Mouse (Mus musculus) kidney, adult 18-20 months (tissue): ENCODE results near the gene Ssna1.

ENCODE experiments used
- DNase-seq: peaks from one replicate; pipeline ENCODE4 v3.0.0; 2021

Ssna1 gene

DNA sequence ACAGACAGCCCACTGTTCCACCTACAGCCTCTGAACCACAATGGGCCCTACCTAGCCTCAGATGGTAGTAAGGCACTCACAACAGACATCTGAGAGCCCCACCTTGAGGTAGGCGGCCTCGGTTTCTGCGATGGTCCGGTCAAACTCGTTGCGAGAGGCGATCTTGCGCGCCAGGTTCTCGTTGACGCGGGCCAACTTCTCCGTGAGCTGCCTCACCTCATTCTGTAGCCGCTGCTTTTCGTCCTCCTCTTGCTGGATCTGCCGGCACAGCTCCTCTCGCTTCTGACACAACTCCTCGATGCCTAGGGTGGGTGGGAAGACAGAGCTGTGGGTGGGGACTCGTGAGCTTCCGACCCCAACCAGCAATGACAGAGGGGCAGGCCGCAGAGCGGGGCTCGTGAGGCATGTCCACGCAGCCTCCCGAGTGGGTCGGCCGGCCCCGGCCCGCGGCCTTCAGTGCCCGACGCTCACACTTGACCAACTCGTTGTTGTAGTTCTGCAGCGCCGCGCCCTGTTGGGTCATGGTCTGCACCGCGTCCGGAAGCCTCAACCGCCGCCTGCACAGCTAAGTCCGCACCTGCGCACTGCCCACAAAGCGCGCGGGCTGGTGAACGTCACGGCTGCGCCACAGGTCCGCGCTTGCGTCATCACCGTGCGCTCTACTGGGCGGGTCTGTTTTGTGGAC, at the start of gene Ssna1, which contains the start of gene Anapc2:
Ssna1 (minus strand) TSS at position 612 of the 685 bp plus-strand sequence.
Anapc2 (plus strand) TSS at position 652 of the 685 bp plus-strand sequence.
- DNase-seq, result peak; percentile 99

DNA sequence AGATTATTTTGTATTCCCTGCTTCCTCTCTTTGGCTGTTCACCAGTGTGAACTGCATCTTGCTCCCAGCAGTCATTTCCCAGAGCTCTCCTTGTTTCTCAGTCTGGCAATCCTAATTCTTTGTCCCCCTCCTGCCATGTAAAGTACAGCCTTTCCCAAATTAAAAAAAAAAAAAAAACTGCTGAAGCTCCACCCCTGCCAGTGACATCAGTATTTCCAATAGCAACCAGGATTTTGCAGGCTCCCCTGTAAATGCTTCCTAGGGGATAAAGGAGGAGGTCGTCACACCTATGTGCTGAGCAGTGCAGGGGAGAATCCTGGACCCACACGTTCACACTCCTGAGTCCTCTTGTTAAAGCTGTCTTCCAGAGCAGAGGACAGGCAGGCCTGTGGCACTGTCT, 47.8 kb upstream of the Ssna1 start:
- DNase-seq, result no peak

DNA sequence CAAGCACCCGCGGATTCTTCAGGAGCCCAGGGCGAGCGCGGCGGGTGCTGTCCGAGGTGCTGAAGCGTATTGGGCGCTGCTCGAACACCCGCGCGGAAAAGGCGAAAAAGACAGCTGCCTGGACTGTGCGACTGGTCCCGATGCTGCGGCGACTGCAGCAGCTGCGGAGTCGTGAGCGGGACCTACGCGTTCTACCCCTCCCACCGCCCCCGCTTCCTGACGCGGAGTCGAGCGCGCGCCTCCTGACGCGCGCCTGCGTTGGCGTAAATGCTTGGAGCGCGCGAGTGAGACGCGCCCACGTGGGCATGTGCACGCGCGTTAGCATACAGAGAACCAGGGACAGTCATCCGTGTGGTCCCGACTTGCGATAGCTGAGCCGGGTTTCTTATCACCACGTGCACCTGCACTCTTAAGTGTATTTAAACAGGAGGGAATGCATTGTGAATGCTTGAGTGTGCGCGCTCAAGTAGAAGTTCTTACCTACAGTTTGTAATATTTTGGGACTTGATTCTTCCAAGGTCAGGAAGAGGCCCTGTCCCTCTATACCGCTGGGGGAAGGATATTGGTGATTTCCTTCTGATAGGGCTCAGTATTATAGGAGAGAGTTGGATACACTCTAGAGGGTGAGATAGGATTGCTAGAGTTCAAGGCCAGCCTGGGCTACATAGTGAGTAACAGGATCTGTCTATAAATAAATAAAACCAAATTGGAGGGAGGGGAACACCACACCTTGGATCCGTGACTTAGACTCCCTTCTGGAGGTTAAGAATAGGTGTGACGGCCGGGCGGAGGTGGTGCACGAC, 46.9 kb upstream of the Ssna1 start, which contains the start of gene Grin1:
Grin1 (minus strand) TSS at position 217 of the 803 bp plus-strand sequence.
- peak; percentile 62 for DNase-seq

DNA sequence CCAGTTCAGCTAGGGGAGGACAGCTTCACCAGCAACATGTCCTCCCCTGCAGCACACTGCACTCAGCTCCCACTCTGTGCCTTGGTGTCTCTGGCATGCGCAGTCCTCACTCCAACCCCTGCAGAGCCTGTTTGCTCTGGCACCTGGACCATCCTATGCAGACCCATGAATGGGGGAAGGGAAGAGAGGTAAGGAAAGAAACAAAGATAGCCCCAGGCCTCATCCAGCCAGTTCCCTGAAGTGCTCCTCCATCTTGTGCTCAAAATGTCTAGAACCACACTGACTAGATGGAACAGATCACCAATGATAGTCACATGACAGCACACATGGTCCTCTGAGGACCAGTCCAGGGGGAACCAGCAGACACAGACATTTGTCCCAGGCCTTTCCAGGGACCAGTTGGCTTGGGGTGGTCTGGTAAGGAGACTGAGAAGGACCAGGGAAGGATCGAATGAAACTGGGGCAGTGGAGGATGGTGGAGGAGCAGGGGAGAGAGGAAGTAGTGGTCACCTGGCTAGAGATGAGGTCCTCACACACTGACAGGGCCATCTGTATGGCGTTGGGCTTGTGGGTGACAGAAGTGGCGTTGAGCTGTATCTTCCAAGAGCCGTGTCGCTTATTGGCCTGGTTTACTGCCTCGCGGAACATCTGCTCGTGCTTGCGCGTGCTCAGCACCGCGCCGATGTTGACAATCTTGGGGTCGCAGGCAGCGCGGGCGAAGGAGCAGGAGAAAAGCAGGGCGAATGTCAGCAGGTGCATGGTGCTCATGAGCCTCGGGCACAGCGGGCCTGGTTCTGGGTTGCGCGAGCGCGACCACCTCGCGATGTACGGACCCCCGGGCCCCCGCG, 46.1 kb upstream of the Ssna1 start:
- DNase-seq, result no peak

DNA sequence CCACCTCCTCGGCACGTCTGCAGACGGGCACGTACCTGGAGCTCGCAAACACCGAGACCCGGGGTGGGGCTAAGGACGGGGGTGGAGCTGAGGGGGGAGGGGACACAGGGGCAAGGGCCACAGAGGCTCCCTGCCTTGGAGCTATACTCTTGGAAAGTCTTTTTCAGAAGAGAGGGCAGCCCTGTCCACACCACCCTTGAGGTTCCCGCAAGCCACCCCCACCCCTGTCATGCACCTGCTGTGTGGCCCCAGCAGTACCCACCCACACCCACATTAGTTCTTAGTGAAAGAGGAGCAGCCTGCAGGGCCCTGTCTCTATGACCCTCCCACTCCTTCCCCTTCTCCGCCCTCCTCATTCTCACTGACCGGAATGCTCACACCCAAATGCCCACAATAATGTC, 39.3 kb upstream of the Ssna1 start:
- DNase-seq, result no peak

DNA sequence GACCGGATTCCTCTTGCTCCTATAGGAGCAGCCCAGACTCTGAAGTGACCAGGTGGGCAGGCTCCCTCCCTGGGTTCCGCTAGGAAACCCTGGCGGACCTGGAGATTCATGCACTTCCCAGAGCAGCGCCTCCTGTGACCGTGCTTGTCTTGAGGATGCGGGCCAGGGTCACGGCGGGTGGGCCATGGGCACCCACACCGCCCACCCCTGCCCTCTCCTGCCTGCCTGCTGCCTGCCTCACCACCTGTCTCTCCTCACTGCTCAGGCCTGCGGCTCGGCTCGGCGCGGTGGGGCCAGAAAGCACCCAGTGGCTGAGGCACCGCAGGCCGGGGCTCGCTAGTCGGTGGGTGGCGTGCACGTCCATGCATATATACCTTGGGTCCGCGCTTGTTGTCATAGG, 38.7 kb upstream of the Ssna1 start:
- no peak for DNase-seq

DNA sequence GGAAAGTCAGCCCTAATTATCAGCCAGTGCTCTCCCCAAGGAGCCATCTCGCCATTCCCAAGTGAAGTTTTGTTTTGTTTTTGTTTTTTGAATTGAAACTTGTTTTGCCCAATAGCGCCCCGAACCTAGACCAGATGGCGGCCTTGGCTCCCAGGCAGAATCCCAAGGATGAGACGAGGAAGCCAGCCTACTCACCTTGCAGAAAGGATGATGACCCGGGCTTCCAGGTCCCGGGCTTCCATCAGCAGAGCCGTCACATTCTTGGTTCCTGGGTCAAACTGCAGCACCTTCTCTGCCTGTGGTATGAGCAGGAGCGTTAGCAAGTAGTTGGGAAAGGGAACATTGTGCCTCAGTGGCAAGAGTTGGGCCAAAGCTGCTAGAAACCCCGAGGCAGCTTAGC, 37.9 kb upstream of the Ssna1 start:
- no peak for DNase-seq

DNA sequence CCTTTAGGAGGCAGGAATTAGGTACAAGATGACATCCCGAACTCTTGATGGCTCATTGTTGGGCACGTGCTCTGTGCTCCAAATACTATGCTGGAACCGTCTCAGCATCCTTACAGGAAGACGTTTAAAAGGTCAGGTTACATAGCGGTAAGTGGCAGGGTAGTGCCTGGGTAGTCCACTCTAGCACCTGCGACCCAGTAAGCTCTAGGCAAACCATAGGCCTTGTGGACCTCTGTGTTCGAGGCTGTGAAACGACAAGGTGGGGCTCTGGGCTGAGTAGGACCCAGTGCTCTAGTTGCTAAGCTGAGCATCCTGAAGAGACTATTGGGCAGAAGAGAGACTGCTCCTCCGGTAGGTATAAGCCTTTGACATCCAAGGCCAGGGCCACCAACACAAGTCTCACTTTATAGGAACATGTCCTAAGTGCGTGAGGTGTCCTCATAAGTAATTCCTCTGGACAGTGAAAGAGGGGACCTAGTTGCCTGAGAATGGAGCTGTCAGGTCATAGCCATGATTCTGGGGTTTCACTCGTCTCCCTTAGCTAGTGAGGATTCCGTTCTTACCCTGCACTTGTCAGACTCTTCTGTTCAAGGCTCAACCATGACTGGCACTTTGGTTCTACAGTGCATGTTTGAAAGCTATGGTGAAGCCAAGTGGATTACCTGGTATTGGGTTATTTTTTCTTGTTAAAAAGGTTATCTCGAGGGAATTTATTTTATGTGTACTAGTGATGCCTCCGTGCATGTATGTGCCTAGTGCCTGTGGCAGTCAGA, 33.5 kb upstream of the Ssna1 start:
- no peak for DNase-seq

DNA sequence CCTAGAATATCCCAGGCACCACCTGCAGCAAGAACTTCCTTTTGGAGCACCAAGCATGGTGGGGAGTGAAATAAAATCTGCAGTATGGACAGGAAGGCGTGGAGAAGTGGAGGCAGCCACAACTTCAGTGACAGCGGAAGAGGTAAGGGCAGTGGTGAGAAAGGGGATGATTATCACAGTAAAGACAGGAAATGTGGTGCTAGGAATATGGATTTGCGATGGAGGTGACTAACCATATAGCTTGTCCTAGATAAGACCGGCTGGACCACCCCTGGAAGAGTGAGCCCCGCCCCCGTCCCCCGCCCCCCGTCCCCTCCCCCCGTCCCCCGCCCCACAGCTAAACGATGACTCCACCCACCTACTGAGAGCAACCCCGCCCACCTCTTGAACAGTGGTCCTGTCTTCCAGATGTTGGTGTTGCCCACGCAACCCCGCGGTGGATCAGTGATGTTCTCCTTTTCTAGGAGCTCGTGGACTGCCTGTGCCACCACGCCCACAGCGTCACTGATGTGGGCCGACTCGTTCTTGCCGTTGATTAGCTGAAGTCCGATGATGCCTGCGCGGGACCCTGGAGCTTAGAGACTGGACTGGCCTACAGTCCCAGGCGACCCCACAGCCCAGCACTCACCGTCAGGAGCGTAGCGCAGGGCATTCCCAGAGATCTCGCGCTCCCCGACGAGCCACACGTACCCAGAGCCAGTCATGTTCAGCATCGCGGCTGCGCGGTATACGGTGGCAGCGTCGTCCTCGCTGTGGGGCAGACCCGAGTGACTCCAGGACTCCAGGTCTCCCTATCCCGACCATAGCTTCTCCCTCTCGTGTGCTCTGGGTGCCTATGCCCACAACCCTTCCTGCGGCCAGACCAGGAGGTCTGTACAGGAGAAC, 32.7 kb upstream of the Ssna1 start:
- no peak for DNase-seq

DNA sequence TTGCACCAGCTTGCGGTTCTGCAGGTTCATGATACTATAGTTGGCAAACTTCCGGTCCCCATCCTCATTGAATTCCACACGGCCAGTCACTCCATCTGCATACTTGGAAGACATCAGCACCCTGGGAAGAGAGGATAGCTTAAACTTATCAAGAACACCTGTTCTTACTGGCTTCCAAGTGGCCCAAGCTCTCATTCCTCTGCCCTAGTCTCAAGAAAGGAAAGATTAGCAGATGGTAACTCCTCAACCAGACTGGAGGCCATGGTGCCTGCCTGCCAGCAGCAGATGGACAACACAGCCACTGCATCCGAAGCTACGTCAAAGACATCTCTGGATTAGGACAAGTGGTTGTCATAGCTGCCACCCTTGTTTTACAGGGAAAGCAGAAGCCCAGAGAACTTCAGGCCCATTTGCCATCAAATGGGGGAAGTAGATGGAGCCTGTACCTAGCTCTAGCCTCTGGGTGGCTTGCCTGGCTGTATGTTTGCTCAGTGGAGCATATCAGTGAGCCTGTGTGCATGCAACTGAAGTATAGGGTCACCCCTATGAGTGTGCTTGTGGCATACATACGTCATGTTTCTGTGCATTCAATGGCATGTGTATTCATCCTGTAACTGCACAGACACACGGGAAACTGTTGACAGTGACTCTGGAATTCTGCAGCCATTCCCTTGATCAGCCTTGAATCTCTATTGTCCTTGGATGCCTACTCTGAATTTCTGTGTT, 31.9 kb upstream of the Ssna1 start:
- DNase-seq, result no peak

DNA sequence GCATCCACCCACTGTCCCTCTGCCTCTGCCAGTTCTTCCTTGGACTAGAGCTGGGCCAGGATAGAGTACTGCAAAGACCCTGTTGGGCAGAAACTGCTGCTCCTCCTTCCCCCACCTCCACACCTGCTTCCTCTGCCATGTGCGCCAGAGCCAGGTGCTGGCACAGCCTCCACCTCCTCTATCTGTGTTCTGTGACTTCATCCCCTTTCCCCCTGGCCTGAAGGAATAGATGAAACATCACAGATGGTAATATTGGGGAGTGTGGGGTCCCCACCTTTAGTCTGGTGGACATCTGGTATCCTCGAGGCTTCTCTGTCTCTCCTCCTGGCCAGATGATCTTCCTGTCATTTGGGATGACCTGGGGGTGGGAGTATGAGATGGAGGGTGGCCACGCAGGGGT, 31.2 kb upstream of the Ssna1 start:
- DNase-seq, result no peak

DNA sequence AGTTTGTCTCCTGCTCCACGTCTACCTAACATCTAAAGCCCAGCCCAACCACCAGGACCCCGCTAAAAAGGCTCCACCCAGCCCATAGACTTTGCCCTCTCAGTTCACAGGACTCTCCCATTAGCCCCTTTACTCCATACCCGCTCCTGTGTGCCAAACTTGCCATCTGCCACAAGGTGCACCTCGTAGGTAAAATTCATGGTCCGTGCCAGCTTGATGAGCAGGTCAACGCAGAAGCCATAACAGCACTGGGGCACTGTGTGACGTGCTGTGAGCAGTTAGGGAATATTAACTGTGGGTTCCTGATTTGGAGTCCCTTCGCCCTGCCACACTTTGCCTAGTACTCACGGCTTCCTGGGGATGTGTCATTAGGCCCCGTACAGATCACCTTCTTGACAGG, 25.8 kb upstream of the Ssna1 start:
- DNase-seq, result no peak

DNA sequence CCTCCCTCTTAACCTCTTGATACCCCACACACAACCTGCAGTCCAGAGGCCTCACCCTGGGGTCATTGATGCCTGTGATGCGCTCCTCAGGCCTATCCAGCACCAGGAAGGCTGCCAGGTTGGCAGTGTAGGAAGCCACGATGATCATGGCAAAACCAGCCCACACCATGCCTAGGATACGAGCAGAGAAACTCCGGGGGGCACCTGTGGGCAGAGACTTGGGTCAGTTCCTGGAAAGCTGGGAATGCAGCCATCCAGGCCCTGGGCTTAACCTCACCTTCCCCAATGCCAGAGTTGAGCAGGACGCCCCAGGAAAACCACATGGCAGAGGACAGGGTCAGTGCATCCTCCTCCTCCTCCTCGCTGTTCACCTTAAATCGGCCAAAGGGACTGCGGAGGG, 24.9 kb upstream of the Ssna1 start:
- DNase-seq, result no peak

DNA sequence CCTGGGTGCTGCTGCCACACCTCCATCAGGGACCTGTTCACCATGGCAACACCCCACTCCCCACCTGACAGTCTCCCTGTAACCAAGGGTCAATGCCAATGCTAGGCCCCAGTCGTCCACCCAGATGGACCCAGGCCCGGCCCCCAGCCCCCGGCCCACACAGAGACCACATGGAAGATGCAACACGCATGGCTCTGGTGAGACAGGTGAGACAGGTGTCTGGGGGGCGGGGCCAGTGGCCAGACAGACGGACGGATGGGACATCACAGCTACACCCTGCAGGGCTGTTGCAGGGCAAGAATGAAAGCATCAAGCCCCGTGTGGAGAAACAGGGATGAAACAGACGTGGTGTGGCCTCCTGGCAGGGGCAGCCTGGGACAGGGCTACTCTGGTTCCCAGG, 21.5 kb upstream of the Ssna1 start:
- no peak for DNase-seq

DNA sequence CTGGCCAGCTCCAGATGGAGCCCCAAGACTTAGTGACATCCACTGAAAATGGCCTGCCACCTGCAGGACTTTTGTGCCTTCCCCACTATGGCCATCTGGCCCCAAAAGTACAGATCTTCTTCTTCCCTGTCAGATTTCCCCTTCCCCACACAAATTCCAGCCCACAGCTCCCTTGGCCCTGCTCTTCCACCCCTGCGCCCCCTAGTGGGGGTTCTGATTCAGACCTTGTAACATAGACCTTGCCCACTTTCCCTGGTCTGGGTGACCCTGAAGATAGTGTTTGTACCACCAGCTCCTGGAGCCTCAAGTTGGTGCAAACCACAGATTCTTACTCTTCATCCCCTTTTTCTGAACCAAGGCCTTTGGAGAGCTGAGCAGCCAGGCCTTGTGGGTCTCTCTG, 20.6 kb upstream of the Ssna1 start:
- DNase-seq, result peak; percentile 81

DNA sequence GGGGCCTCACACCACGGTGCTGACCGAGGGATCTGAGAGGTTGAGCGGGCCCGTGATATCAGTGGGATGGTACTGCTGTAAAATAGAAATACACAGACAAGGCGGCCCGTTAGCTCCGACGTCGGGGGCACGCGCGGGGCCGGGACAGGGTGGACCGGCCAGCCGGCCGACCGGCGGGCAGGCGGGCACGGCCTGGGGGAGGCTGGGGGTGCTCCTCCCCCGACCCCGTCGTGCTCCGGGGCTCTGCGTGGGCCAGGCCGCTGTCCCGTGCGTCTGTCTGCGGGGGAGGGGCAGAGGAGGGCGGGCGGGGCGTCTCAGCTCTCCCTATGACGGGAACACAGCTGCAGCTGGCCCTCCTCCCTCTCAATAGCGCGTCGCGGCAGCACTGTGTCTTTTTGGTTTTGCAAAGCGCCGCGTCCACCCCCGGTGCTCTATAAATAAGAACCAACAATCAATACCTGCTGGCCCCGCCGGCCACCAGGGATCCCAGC, 19.9 kb upstream of the Ssna1 start:
- DNase-seq, result peak; percentile 12

DNA sequence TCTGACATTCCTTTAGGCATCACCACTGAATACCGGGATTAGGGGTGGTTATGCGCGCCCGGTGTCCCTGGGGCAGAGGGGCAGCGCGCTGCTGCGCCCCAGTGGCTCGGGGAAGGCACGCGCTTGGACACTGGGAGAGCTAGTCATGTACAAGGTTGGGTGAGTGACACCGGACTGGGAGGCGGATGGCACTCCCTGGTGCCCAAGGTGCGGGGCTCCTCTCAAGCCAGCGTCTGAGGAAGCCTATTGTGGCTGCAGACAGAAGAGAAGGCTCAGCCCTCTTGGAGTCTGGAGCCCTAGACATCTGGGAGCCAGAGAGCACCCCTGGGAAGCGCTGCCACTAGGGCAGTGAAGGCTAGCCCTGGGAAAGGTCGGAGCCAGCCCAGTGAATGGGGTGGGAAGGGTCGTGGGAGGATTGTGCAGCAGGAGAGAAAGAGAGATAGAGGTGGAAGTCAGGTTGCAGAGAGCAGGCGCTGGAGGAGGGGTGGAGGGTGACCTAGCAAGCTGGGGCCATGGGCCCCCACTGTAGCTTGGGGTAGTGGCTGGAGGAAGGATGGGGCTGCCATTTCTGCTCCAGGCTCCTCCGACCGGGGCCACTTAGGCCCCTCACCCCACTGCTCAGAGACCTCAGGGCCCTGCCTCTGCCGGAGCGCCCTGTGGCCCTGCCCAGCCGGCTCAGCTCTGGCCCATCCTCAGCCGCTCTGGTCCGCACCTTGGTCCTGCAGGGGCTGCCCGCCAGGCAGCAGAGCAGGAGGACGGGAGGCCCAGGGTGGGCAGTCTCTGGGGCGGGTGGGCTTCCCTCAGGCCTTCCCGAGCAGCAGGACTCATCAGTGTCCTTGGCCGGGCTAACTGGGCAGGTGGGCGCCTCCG, 19.2 kb upstream of the Ssna1 start:
- peak; percentile 37 for DNase-seq

DNA sequence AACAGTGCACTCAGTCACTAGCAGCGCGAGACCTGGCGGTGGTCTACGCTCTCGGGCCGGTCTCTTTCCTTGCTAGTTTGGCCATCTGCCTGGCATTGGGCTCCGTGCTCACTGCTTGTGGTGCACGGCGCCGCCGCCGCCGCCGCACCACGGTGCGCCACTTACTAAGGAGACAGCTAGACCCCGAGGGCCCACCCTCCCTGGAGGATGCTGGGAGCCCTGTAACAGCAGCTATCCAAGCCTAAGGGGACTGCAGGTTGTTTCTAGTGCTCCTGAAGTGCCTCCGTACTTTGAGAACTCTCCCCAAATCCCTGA, 18.5 kb upstream of the Ssna1 start:
- DNase-seq, result peak; percentile 33

DNA sequence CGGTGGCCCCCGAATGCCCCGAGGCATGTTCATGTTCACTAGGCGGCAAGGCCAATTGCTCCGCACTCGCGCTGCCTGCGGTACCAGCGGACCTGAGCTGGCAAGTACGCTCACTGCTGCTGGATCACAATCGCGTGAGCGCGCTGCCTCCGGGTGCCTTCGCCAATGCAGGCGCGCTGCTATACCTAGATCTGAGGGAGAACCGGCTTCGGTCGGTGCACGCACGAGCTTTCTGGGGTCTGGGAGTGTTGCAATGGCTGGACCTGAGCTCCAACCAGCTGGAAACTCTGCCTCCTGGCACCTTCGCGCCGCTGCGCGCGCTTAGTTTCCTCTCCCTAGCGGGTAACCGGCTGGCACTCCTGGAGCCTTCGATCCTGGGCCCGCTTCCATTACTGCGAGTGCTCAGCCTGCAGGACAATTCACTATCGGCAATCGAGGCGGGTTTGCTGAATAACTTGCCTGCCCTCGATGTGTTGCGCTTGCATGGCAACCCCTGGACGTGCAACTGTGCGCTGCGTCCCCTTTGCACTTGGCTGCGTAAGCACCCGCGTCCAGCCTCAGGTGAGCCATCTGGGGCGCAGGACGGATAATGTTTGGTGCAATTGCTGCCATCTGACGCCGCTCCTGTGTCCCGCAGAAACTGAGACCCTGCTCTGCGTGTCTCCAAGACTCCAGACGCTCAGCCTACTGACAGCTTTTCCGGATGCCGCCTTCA, 18.0 kb upstream of the Ssna1 start:
- peak; percentile 61 for DNase-seq
